Mouse (Mus musculus) testis, postnatal 14 days (tissue): ENCODE data around the gene Tsnax.

Experiments
- DNase-seq: peaks from one replicate; pipeline ENCODE4 v3.0.0; 2021; ENCODE audit warnings: low spot score

Tsnax gene

DNA sequence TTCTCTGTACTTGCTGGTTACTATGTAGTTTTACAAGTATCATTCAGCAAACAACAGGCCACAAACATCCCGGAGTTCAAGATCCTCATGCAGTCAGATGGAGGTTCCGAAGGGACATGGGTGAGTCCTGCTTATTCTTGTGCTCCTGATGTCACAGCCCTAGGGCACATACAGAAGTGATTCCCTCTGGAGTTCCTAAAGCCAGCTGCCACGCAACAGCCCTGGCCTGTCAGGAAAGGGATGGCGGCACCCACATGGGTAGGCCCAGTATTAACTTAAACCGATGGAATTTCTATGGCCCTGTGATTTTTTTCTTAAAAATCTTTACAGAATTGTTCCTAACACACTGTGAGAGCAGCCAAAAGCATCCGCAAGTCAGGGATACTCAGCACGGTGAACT, 30.6 kb downstream of the Tsnax start:
- DNase-seq: no peak

DNA sequence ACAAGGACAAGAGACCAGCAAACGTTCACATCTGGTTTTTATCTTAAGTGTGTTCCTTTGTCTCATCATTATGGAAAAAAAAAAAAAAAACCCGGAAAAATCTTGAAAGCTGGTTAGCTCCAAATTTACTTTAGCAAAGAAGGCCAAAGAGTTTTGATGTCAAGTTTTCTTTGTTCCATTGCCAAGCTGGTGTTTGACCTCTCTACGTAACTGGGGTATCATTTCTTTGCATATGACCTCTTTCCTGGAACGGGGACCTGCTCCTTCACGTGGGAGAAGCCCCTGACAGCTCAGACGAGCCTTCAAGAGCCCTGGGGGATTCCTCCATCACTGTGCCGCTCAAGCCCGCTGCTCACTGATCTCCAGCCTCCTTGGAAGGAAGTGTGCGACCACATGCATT, 31.1 kb downstream of the Tsnax start:
- DNase-seq: no peak

DNA sequence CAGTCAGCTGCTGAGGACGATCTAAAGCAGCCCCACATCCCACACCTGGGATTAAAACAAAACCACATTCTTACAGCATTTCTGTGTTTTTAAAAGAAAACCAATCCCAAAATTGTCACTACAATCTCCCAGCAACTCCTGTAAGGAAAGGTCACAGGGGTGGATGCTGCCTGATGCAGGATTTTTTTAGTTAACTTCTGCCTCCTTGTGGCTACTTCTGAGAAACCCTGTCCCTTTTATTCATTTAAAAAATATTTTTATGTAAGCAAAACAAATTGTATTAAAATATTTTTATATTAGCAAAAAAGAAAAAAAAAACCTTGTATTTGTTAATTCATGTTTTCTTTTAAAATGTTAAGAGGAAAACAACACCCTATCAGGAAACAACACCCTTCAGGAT, 33.0 kb downstream of the Tsnax start:
- no peak for DNase-seq

DNA sequence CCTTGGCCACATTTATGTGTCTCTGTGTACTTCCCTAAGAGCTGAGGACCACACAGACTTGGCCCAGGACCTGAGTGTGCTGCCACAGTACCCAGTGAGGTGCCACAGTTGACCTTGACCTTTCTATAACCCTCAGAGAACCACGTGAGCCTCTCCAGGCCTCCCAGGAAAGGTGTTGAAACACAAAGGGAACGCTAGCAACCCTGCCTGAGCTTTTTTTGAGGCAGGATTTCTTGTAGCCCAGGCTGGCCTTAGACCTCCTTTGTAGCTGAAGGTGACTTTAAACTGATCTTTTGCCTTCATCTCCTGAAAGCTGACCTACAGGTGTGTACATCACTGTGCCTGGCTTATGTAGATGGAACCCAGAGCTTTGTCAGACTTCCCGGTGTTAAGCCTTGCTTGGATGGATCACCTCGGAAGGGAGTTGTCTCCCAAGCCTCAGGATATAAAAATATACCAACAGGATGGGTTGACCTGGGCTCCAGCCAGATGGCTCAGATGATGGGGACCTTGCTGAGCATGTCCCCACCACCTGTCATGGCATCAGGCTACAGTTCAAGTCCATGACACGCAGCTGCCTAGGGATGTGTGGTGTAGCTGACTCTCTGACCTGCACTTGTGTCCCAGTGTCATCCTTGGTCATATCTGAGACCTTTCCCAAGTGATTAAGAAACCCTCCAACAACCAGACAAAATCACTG, 36.4 kb downstream of the Tsnax start:
- DNase-seq: no peak

DNA sequence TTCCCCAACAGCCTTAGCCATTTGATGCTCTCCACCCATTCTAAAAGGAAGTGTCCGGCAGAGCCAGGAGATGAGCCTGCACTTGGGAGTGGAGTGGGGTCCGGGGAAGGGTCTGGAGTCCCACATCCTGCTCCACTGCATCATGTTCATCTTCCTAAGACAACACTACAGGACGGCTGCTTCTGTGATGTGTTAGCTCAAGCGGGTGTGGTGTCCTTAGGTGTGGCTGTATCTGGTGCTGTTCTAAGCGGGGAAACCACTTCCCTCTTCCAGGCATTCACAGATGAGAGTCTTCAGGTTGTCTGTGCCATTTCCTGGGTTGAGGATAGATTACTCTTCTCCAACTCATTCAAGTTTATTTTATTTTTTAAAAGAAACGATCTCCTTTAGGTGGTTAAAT, 37.0 kb downstream of the Tsnax start:
- no peak for DNase-seq

DNA sequence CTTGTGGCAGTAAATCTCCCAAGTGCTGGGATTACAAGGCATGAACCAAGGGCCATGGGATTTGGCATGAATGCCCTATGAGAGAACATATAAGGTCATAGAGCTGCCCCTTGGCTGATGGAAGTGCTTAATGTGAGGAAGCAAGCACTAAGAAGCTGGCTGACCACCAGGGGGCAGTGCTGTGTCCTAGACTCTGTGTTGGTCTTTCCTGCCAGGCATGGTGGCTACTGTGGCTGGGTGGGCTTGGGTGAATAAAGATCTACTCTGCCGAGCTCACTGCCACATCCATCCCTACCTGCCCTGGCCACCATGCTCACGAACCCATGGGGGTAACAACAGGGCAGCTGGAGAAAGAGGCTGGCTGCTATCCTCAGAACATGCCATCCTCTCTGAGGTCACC, 39.2 kb downstream of the Tsnax start:
- DNase-seq: peak; percentile 41

DNA sequence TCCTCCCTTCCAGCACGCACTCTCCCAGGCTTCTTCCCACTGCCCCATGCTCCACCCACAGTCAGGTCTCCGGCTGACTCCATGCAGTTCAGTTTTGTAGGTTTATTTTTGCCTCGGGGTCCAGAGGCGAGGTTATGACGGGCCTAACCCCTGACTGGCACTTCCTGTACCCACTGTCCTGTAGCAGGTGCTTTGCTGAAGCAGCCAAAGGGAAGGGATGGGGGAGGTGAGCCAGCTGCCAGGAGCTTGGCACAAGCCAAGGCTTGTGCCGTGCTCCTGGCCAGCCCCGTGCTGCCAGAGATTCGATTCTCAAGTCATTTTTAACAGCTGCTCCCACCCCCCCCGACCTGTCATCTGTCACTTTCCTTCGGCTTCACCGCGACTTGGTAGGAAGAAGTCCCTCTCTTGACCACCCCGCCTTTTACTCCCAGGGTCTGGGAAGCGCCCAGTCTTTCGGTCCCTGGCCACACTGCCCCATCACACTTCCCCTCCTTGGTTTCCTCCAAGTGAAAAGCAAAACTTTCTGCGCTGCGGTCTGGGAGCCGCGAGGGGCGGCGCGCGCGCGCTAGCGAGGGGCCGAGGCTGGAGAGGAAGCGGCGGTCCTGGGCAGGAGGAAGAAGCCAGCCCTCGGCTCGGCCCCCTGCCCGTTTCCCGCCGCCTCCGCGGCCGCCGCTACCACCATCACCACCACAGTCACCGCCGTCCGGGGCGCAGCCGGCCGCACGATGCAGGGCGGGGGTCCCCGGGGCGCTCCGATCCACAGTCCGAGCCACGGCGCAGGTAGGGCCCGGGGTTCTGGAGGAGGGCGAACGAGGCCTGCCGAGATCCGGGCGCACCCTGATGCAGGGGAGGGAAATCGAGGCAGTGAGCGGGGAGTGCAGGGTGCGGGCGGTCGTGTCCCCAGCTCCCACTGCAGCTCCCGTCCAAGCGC, 41.0 kb downstream of the Tsnax start, which contains the start of gene Disc1:
TSS of gene Disc1 (plus strand) at position 691 of the 931 bp plus-strand sequence.
- no peak for DNase-seq

DNA sequence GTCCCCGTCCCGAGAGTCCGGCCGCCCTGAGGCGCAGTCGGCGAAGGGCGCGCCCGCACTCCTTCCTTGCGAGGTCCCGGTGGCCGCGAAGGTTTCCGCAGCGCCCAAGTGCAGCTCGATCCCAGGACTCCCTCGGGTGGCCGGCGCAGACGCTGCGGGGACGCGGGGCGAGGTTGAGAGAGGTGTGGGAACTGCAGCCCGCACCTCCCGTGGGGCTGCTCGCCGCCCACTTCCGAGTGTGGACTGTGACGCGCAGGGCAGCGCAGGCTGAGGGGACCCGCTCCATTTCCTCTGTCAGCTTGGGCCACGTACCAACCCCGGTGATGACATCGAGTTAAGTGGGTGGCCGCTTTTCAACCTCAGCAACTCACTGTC, 41.6 kb downstream of the Tsnax start:
- DNase-seq: no peak

DNA sequence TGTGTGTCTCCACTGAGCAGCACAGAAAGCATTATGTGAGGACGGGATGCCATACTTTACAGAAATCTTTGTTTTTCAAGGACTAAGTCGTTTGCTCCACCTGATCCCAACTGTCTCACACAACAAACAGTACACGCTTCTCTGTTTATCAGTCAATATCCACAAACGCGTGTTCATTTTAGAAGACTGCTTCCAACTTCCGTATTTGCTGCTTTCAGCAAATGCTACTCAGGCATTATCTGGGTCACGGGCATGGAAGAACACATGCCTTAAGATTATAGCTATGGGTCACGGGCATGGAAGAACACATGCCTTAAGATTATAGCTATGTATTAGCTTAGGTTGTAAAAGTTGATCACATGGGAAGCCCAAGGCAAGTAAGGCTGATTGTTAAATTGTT, 48.1 kb downstream of the Tsnax start:
- no peak for DNase-seq

DNA sequence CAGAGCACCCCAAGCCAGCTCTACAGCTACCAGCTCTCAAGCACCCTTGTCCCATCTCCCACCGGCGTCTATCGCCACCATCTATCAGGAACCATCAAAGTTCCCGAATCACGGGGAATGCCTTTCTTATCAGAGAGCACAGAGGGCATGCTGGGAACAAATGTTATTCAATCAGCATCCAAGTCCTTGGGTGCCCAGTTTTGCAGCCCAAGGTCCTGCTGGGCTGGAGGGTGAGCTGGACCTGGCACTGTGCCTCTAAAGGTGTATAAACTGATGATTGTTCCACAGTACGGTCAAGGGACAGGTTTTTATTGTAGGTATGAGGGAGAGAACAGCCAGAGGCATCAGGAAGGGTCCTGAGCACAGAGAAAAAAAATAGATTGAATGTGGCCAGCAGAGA, 52.8 kb downstream of the Tsnax start:
- no peak for DNase-seq

DNA sequence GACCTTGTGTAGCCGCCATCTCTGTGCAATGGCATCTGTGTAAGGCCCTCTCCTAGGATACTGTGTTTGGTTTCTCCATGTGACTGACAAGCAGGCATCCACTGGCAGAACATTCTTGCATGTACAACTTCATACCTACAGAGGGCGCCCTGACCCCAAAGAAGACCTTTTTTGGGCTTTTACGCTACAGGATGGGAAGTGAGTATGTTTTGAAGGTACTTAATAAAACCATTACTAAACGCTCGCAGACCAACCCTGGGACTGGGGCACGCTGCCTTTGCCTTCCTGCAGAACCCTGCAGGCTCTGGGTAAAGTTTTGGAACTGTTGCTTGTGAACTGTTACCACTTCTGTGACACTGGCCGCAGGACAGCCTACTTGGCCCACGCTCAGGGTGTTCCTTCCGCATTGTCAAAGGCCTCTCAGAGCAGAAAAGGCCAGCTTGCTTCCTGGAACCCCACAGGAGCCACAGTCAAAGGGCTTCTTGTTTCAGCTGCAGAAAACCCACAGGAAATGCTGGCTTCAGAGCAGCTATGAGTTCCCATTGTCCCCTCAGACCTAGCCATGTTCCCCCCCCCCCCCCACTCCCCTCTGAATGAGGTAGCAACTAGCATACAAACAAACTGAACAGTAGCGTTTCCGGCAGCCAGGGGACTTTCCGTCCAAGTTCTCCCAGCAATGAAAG, 54.3 kb downstream of the Tsnax start:
- DNase-seq: no peak

DNA sequence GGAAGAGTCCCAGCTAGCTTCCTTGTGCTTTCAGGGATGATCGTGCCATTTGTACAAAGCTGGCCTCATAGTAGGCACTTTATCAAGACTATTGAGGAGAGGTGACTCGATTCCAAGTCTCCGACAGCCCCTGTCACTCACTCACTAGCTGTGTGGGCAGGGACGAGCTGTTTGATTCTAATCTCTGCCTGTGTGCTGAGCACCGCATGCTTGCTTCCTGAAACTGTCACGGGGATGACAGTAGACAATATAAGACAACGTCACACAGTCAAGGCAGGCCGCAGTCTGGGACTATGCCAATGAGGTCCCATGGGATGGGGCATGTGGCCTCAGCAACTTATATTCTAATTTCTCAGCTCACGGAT, 54.8 kb downstream of the Tsnax start:
- DNase-seq: no peak

DNA sequence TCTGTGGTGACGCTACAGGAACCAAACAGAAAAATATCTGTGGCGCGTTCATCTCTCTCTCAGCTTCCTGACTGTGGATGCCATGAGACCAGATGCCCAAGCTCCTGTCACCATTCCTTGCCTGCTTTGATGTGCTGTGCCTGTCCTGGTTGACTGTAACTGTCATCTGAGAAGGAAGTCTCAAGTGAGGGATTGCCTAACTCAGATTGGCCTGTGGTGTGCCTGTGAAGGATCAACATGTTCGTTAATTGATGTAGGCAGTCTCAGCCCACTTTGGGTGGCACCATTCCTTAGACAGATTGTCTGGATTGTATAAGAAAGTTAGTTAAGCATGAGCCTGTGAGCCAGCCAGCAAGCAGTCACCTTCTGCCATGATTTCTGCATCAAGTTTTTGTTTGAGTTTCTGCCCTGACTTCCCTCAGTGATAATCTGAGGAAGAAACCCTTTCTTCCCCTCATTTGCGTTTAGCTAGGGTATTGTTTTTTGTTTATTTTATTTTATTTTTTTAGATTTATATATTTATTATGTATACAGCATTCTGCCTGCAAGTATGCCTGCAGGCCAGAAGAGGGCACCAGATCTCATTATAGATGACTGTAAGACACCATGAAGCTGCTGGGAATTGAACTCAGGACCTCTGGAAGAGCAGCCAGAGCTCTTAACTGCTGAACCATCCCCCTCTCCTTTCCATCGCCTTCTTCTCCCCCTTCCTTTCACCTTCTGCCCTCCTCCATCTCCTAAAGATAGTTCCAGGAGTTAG, 55.5 kb downstream of the Tsnax start:
- no peak for DNase-seq

DNA sequence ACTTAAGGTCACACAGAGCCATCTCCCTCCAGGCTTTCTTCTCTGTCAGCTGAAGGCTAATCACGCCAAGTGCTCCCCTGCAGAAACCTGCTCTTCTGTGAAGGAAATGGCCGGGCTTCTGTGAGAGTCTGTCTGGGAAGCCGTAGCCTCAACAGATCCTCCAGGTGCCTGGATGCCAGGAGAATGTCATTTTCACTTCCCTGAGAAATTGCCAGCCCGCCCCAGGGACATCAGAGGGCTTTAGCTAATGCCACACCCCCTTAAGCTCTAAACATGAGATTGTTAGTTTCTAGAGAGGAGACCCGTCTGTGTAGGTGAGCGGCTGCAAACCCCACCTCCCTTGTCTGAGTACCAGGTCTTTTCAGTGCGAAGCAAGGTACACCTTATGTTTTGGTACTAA, 56.5 kb downstream of the Tsnax start:
- DNase-seq: no peak

DNA sequence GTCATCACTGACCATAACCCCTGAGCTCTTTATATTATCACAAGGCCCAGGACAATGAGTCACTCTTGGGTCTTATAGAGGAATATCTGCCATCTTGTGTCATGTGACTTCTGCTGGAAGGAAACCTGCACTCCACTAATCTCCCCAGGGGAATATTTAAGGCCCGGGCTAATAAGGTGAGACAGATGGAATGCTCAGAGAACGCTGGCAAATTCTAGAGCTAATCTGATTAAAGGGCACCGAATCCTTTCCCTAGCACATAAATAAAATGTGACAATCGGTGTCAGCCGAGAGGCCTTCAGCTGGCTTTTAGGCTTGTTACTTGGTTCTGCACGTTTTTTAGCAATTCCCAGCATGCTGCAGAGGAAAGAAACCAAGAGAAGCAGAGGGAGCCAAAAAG, 56.9 kb downstream of the Tsnax start:
- DNase-seq: no peak

DNA sequence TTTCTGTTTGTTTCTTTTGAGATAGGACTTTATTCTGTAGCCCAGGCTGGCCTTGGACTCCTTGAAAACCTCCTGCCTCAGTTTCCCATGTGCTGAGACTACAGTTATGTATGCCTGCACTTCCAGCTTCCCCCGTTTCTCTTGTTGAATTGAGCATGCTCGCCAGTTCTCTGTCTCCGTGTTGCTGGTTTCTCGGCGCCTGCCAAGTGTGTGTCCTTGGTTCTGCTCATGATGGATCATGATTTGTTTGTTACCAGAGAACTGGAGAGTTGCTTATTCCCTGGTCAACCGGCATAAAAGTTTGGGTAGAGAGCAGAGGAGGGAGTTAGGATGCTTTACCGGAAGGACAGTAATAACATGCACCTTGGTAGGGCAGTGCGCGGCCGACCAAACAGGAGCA, 61.3 kb downstream of the Tsnax start:
- DNase-seq: no peak

DNA sequence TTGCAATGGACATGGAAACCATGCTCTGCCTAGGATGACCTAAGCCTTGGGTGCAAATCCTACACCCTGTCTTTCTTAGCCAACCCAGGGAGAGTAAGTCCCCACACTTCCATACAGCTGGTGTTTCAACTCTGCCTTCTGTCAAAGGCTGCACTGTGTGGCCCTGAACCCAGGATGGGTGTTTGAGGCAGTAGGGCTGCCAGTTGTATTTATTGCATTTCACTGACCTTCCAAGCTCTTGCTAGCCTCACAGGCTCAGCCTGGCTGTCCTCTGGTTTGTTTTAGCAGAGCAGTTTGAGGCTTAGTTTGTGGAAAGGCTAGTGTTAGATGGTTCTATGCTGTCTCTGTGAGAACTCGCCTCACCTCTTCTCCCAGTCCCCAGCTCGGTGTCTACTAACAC, 61.8 kb downstream of the Tsnax start:
- DNase-seq: no peak

DNA sequence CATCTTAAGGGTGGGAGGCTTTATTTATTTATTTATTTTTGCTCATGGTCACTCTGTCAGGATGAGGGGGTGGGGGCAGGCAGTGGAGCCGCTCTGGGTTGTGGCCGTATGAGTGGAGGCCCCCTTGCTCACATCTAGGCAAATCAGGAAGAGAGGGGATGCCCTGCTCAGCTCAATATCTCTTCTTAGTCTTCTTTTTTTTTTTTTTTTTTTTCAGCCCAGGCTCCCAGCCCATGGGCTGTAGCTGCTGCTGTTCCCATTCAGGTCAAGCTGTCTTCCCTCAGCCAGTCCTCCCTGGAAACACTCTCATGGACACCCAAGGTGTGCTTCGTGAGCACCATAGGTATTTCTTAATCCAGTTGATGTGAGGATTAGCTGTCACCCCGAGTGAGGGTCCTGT, 62.6 kb downstream of the Tsnax start:
- no peak for DNase-seq

DNA sequence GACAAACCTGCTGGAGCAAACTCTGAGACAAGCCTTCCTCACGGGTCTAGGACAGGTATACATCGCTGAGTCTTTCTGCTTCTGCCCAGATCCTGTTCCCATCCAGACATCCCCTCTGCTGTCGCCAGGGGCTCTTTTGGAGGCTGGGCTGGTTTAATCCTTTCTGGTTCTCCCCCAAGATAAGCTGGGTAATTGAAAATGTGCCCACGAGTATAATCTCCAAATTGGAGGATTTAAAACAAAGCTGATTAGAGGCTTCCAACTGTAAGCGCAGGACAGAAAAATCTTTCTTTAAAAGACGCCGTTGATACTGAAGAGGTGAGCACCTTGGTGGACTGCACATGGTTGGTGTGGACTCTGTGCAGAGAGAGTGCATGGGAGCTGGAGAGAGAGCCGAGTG, 64.5 kb downstream of the Tsnax start:
- no peak for DNase-seq

DNA sequence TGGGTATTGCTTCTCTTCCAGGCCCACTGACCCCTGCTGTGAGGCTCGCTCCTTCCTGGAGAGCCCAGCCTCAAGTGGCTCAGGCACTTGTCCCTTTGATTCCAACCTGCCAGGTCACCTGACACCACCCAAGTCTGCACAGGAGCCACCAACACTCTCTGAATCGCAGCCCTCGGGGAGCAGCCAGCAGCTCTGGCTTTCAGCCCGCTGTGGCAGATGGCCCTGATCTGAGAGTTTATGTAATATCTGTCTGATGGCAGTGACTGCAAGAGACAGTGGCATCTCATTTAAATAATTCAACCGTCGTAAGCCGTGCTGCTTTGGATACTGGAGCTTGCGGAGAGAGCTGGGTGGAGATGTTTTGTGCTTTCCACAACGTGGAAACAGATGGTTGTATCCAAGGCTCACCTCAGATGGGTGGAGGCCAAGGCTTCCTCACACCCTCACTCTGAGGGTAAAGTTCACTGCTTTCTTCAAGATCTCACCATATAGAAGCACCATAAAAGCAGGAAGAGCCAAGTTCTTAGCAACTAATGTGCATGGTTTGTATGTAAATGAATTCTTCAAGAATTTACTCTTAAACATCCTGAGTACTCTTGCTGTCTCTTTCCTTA, 66.1 kb downstream of the Tsnax start:
- no peak for DNase-seq

DNA sequence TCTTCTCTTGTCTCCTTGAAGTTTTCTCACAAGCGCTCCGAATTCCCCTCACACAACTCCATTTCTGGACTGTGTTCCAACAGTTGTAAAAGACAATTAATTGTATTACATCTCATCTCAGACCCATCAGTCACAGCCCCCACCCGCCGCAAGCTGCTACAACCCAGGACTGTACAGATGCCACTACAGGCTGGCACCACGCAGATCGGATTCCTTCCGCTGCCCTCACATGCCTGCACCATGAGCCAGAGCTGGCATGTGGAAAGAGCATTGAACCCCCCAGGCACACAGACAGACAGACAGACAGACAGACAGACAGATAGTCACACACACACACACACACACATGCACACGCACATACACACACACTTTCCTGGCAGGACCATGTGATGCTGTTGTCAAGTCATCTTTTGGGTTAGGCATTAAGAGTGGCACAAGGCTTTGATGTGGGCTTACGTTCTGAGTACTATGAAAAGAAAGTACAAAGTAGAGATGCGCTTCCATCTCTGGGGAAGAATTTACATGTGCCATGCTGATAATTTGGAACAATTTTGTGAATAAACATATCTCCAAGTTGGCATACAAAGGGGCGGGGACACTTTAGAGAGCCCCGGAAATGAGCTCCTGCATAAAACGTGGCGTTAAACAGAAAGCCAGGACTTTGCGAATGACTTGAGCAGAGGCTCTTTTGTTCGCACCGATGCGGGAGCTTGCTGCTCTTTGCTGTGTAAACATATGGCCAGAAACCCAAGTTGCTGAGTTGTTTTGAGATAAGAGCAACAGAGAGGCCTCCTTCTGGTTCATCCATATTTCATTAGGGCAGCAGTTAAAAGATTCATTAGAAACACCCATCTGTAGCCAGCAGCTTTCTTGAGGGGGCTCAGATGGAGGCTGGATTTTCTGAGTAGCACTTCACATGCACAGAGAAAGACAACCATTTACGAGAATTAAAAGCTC, 67.9 kb downstream of the Tsnax start:
- no peak for DNase-seq
